Mouse (Mus musculus) large intestine, adult 2 months (tissue): ENCODE data around the gene Itga10. TPM values are rescaled to one million over a fixed set of nuclear protein-coding genes. Genes with fewer than 3 reads are reported as not detected.
A peak's percentile ranks its signal among the peaks of the same experiment; 100 is the strongest.
"Not testable (repeated sequence)": the region's sequence is repeated elsewhere in the genome, so short reads cannot be mapped to it uniquely, and the experiment has no call there.

Experiments used
- DNase-seq: peaks from one replicate; pipeline ENCODE4 v3.0.0-alpha.2; 2012; ENCODE audit warnings: low read depth, low spot score
- WGBS: fragments of 180-500 bp; shearing (Covaris S2); methylation state at CpG from one replicate; pipeline ENCODE4 v1.1.7; 2018; 5-methylcytosine and 5-hydroxymethylcytosine counted together
- polyA plus RNA-seq: library from polyadenylated mRNA; depleted of rRNA; stranded (reverse); fragments of >200 nt; gene quantifications from 2 replicates; pipeline ENCODE4 v1.2.3, GENCODE M21; 2012

Gene Itga10
- polyA plus RNA-seq, 1 experiment, result 1.6 TPM

GRCm38 (mm10) chr3:96675171-96675570 is 29.8 kb downstream of the Itga10 start:
- whole genome bisulfite sequencing, result 20% methylated on average over 3 of the region's 3 CpGs
- no peak for DNase-seq

GRCm38 (mm10) chr3:96675690-96676089 is 30.3 kb downstream of the Itga10 start:
- DNase-seq, result no peak
- WGBS, result 22% methylated on average over 3 of the region's 3 CpGs

- DNase-seq, result no peak
- 82% methylated on average over 7 of the region's 7 CpGs for WGBS
Measured at GRCm38 (mm10) chr3:96678456-96678855, 33.1 kb downstream of the Itga10 start.

GRCm38 (mm10) chr3:96679159-96679674 is 33.8 kb downstream of the Itga10 start:
- no peak for DNase-seq
- 14% methylated on average over 5 of the region's 5 CpGs for WGBS

GRCm38 (mm10) chr3:96680269-96680956 is 35.0 kb downstream of the Itga10 start:
- WGBS, result 72% methylated on average over 12 of the region's 12 CpGs
- DNase-seq, result no peak

GRCm38 (mm10) chr3:96683496-96683895 is 38.1 kb downstream of the Itga10 start:
- WGBS, result 86% methylated on average over 3 of the region's 3 CpGs
- DNase-seq, result no peak

GRCm38 (mm10) chr3:96684151-96684821 is 38.9 kb downstream of the Itga10 start:
- no peak for DNase-seq
- 65% methylated on average over 17 of the region's 17 CpGs for WGBS

GRCm38 (mm10) chr3:96684822-96685156 is 39.4 kb downstream of the Itga10 start:
- 23% methylated on average over 28 of the region's 28 CpGs for WGBS

GRCm38 (mm10) chr3:96686057-96686456 is 40.7 kb downstream of the Itga10 start:
- not testable (repeated sequence) for DNase-seq
- 91% methylated on average over 5 of the region's 5 CpGs for WGBS

More at GRCm38 (mm10) chr3:96684822-96685156, 39.4 kb downstream of the Itga10 start:
- no peak for DNase-seq

GRCm38 (mm10) chr3:96688854-96689253 is 43.5 kb downstream of the Itga10 start:
- DNase-seq, result no peak
- WGBS, result 81% methylated on average over 11 of the region's 11 CpGs

GRCm38 (mm10) chr3:96690298-96690697 is 44.9 kb downstream of the Itga10 start:
- no peak for DNase-seq
- 55% methylated on average over 3 of the region's 3 CpGs for WGBS

GRCm38 (mm10) chr3:96692506-96692905 is 47.1 kb downstream of the Itga10 start:
- no peak for DNase-seq
- 37% methylated on average over 3 of the region's 3 CpGs for WGBS

GRCm38 (mm10) chr3:96693579-96693978 is 48.2 kb downstream of the Itga10 start:
- 41% methylated on average over 1 of the region's 1 CpGs for WGBS
- DNase-seq, result no peak

GRCm38 (mm10) chr3:96696198-96696765 is 50.9 kb downstream of the Itga10 start, which contains the start of gene Pias3:
Gene Pias3 (plus strand): TSS chr3:96696384.
- no peak for DNase-seq

GRCm38 (mm10) chr3:96696766-96697732 is 51.7 kb downstream of the Itga10 start:
- peak; percentile 57 for DNase-seq
- under 1% methylated on average over 83 of the region's 85 CpGs for WGBS

More at GRCm38 (mm10) chr3:96696198-96696765, 50.9 kb downstream of the Itga10 start, which contains the start of gene Pias3:
- under 1% methylated on average over 35 of the region's 35 CpGs for WGBS

- DNase-seq, result no peak
- WGBS, result 84% methylated on average over 19 of the region's 19 CpGs
Measured at GRCm38 (mm10) chr3:96698993-96699690, 53.8 kb downstream of the Itga10 start.

GRCm38 (mm10) chr3:96700376-96700775 is 55.0 kb downstream of the Itga10 start:
- 50% methylated on average over 7 of the region's 7 CpGs for WGBS
- no peak for DNase-seq

GRCm38 (mm10) chr3:96701003-96701402 is 55.6 kb downstream of the Itga10 start:
- no peak for DNase-seq
- 83% methylated on average over 4 of the region's 4 CpGs for WGBS

GRCm38 (mm10) chr3:96704778-96705177 is 59.4 kb downstream of the Itga10 start:
- WGBS, result 74% methylated on average over 11 of the region's 11 CpGs
- DNase-seq, result no peak
